In the genomic region with DNA sequence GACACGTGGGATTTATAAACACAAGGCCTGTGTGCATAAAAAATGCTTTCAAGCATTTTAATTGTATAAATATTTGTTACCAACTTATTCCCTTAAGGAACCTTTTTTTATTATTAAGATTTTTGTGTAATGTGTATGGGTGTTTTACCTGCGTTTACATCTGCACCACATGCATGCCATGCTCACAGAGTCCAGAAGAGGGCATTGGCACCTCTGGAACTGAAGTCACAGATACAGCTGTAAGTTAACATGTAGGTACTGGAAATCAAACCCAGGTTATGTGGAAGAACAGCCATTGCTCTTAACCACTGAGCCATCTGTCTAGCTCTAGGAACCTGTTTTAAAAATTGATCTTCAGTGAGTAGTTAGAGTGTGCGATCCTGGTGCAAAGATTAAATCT, we compare ENCODE assay signal across 15 mouse cellular contexts.
DNase-seq lines count a peak whose midpoint lies in the region; TF ChIP-seq lines count a peak whose summit lies in the region.
"Had no signal": no experiment of that assay in that cellular context is flagged by ENCODE, and none has a peak within 500 bp of the region (broad histone marks: within the 10 kb centered on the region; RNA-seq: fewer than 3 reads in every experiment).

No protein-coding gene starts in this region.

- intact Hi-C loops in gastrocnemius, adult 2 months (cut with DNase I): no loop called here

- TF ChIP-seq CTCF in gastrocnemius, adult 2 months (IDR thresholded peaks at IDR 0.05): peak; percentile 42
- peak; percentile 22; the same call in 1 of the 2 replicates for TF ChIP-seq CTCF in lung, adult 2 months (IDR thresholded peaks at IDR 0.05; ENCODE audit: insufficient read depth, low read length)

- H3K4me1 ChIP-seq in lung, adult 2 months (ENCODE audit: control insufficient read depth, insufficient read depth, low read length): peaks cover 3% of the 10 kb centered on the region; the same call in 1 of the 2 replicates
- H3K4me1 ChIP-seq: forebrain, embryonic 15.5 days; neural tube, embryonic 12.5 days had no signal

- no peak for TF ChIP-seq POLR2A in lung, adult 2 months (IDR thresholded peaks at IDR 0.05; ENCODE audit: borderline replicate concordance, extremely low read depth, low read depth, low read length)

- WGBS in lung, adult 2 months: 93% methylated on average over 3 of the region's 3 CpGs

- DNase-seq in gastrocnemius, adult 2 months: no peak
- DNase-seq in gastrocnemius, adult 18-20 months (ENCODE audit: low spot score): no peak
- DNase-seq in lung, adult 2 months: no peak
- DNase-seq in lung, postnatal 36 days: no peak
- DNase-seq in ZHBTc4 (ENCODE audit: low read depth, low spot score): peak; percentile 16
- DNase-seq in thymus, postnatal 25 days: peak; percentile 46
- DNase-seq in adrenal gland, adult (ENCODE audit: inconsistent age in 2 of 2, low spot score in 1 of 2): no peak
- no peak for DNase-seq in adrenal gland, postnatal 14 days
- DNase-seq: cerebellum, postnatal 10 days; gastrocnemius, postnatal 36 days; kidney, postnatal 10 days had no signal

- H3K27ac ChIP-seq in gastrocnemius, adult 2 months: no peak overlapping the region
- H3K27ac ChIP-seq: embryonic facial prominence, embryonic 12.5 days; forebrain, embryonic 15.5 days; midbrain, embryonic 12.5 days; neural tube, embryonic 12.5 days had no signal

- no peak overlapping the region for H3K4me3 ChIP-seq in gastrocnemius, adult 2 months
- H3K4me3 ChIP-seq in lung, adult 2 months (replicated peaks; ENCODE audit: extremely low read depth, low read depth, low read length): no peak overlapping the region
- H3K4me3 ChIP-seq: embryonic facial prominence, embryonic 12.5 days; forebrain, embryonic 15.5 days; midbrain, embryonic 12.5 days; neural tube, embryonic 12.5 days had no signal

Comparison
In these comparisons a context has a peak if more than half of its experiments do, and no peak if none do; other contexts are left out.
1. DNase-seq: peak in ZHBTc4 (single experiment) and thymus, postnatal 25 days (single experiment); none in gastrocnemius, adult 2 months (single experiment), gastrocnemius, adult 18-20 months (single experiment), lung, adult 2 months (single experiment), lung, postnatal 36 days (single experiment), adrenal gland, adult (0 of 2) and adrenal gland, postnatal 14 days (single experiment).